Mouse (Mus musculus): ENCODE results near the gene Larp4b. TPM values are rescaled to one million over a fixed set of nuclear protein-coding genes. Genes with fewer than 3 reads are reported as not detected.

The Larp4b gene
- total and polyA plus RNA-seq, 2 experiments from 2014 or later: 31.7 to 82.6 TPM

DNA sequence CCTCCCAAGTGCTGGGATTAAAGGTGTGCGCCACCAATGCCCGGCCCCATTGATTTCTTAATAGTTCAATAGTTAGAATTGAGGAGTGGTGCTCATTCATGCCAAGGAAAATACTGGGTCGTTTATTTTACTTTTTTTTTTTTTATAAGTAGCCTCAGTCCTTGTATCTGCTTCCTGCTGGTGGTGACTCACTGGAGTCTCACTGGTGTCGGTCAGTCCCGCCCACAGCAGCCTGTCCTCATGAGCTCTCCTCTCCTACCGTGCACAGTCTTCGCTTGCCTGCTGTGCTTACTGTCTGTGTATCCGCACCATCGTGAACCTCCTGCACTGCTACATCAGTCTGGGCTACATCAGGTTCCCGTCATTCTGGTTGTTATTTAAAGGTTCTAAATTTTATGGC lies 46.5 kb downstream of the Larp4b start:
- Histone ChIP-seq H3K4me2 (ENCODE audit: low read depth) (no peak overlapping the region), H3K9me3 (ENCODE audit: low read length) (no peaks in the 10 kb centered on the region), H3K9ac (no peak overlapping the region), H3K36me3 (ENCODE audit: insufficient read depth) (peaks cover 46% of the 10 kb centered on the region), H3K4me3 (ENCODE audit: low read depth, low read length) (no peak overlapping the region), H3K4me1 (ENCODE audit: insufficient read depth) (no peaks in the 10 kb centered on the region), H3K27ac (ENCODE audit: low read depth, low read length) (no peak overlapping the region), H3K27me3 (ENCODE audit: insufficient read depth, low read length) (no peaks in the 10 kb centered on the region)
- 83% methylated on average over 10 of the region's 10 CpGs for WGBS
- DNase-seq (no peak), ATAC-seq (no peak)
- no peak for TF ChIP-seq CTCF (IDR thresholded peaks at IDR 0.05; ENCODE audit: low read depth)

- ATAC-seq: no peak
Measured at GRCm38 (mm10) chr13:9142371-9142770, 48.7 kb downstream of the Larp4b start.

DNA sequence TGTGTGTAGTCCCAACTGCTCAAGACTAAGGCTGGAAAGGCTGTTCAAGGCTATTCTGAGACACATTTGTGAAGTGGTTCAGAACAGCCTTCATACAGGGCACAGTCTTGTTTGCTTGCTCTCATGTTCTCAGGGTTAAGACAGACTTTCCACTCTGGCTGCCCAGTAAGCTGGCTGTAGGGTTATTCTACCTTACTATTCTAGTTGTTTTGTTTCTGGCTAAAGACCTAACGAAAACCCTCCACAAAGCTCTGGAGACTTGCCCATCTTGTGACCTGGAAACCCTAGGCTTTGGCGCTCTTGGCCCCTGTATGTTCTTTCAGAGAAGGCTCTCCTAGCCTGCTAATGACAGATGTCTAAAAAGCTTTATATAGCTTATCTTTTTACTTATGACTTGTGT lies 55.1 kb downstream of the Larp4b start:
- H3K36me3 ChIP-seq (ENCODE audit: insufficient read depth): peaks cover 49% of the 10 kb centered on the region
- DNase-seq (no peak), ATAC-seq (no peak)
- no peak overlapping the region for H3K4me3 ChIP-seq (ENCODE audit: low read depth, low read length)
- no peak overlapping the region for H3K9ac ChIP-seq
- H3K4me2 ChIP-seq (ENCODE audit: low read depth): no peak overlapping the region
- 66% methylated on average over 2 of the region's 2 CpGs for WGBS
- no peaks in the 10 kb centered on the region for H3K4me1 ChIP-seq (ENCODE audit: insufficient read depth)
- no peak for TF ChIP-seq CTCF (IDR thresholded peaks at IDR 0.05; ENCODE audit: low read depth)
- H3K27ac ChIP-seq (ENCODE audit: low read depth, low read length): no peak overlapping the region
- H3K27me3 ChIP-seq (ENCODE audit: insufficient read depth, low read length): no peaks in the 10 kb centered on the region
- no peaks in the 10 kb centered on the region for H3K9me3 ChIP-seq (ENCODE audit: low read length)

More at GRCm38 (mm10) chr13:9142371-9142770, 48.7 kb downstream of the Larp4b start:
- no peak overlapping the region for H3K9ac ChIP-seq
- no peak overlapping the region for H3K4me2 ChIP-seq (ENCODE audit: low read depth)
- DNase-seq: no peak
- no peak for TF ChIP-seq CTCF (IDR thresholded peaks at IDR 0.05; ENCODE audit: low read depth)
- H3K9me3 ChIP-seq (ENCODE audit: low read length): no peaks in the 10 kb centered on the region
- H3K36me3 ChIP-seq (ENCODE audit: insufficient read depth): peaks cover 54% of the 10 kb centered on the region
- 11% methylated on average over 2 of the region's 2 CpGs for WGBS
- no peaks in the 10 kb centered on the region for H3K27me3 ChIP-seq (ENCODE audit: insufficient read depth, low read length)
- H3K27ac ChIP-seq (ENCODE audit: low read depth, low read length): no peak overlapping the region
- no peak overlapping the region for H3K4me3 ChIP-seq (ENCODE audit: low read depth, low read length)
- H3K4me1 ChIP-seq (ENCODE audit: insufficient read depth): no peaks in the 10 kb centered on the region

GRCm38 (mm10) chr13:9149473-9150217 lies 56.0 kb downstream of the Larp4b start:
- no peaks in the 10 kb centered on the region for H3K4me1 ChIP-seq (ENCODE audit: insufficient read depth)
- 32% methylated on average over 7 of the region's 7 CpGs for WGBS
- no peak; the same call in 1 of the 2 replicates for ATAC-seq
- H3K4me2 ChIP-seq (ENCODE audit: low read depth): no peak overlapping the region
- H3K4me3 ChIP-seq (ENCODE audit: low read depth, low read length): no peak overlapping the region
- no peaks in the 10 kb centered on the region for H3K9me3 ChIP-seq (ENCODE audit: low read length)
- peaks cover 48% of the 10 kb centered on the region for H3K36me3 ChIP-seq (ENCODE audit: insufficient read depth)
- H3K27me3 ChIP-seq (ENCODE audit: insufficient read depth, low read length): no peaks in the 10 kb centered on the region
- TF ChIP-seq CTCF (IDR thresholded peaks at IDR 0.05; ENCODE audit: low read depth): no peak
- no peak overlapping the region for H3K27ac ChIP-seq (ENCODE audit: low read depth, low read length)
- H3K9ac ChIP-seq: 0 out of 2 replicates have a peak overlapping the region, but pooled peaks have one; percentile 1
- DNase-seq: no peak

- H3K36me3 ChIP-seq (ENCODE audit: insufficient read depth): peaks cover 44% of the 10 kb centered on the region
- no peaks in the 10 kb centered on the region for H3K9me3 ChIP-seq (ENCODE audit: low read length)
- no peaks in the 10 kb centered on the region for H3K27me3 ChIP-seq (ENCODE audit: insufficient read depth, low read length)
- H3K4me2 ChIP-seq (ENCODE audit: low read depth): no peak overlapping the region
- no peak overlapping the region for H3K4me3 ChIP-seq (ENCODE audit: low read depth, low read length)
- DNase-seq (no peak), ATAC-seq (no peak)
- WGBS: 96% methylated on average over 6 of the region's 6 CpGs
- H3K4me1 ChIP-seq (ENCODE audit: insufficient read depth): no peaks in the 10 kb centered on the region
- no peak overlapping the region for H3K27ac ChIP-seq (ENCODE audit: low read depth, low read length)
- TF ChIP-seq CTCF (IDR thresholded peaks at IDR 0.05; ENCODE audit: low read depth): no peak
- no peak overlapping the region for H3K9ac ChIP-seq
Measured at GRCm38 (mm10) chr13:9151100-9151499, 57.4 kb downstream of the Larp4b start.

DNA sequence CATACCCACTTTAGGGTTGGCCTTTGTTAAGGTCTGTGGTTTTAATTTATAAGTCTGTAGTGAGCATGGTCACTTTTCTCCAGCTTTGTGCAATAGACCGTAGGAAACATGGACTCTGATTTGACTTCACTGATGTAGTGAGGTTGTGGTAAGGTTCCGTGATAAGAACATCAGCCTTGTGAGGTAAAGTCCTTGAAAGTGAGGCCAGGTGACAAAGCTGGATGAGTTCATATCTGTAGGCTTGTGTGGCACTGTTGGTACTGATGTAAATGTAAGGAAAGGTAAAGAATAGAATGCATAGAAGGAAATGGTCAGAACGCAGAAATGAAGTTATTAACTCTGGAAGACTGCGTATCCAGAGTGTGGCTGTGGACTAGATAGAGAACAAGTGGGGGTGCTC lies 57.9 kb downstream of the Larp4b start:
- DNase-seq: no peak
- over 99% methylated on average over 4 of the region's 4 CpGs for whole genome bisulfite sequencing

GRCm38 (mm10) chr13:9152267-9152666 lies 58.6 kb downstream of the Larp4b start:
- WGBS: 92% methylated on average over 2 of the region's 2 CpGs

More for the DNA sequence above, 57.9 kb downstream of the Larp4b start:
- TF ChIP-seq CTCF (IDR thresholded peaks at IDR 0.05; ENCODE audit: low read depth): no peak
- no peak for ATAC-seq
- H3K36me3 ChIP-seq (ENCODE audit: insufficient read depth): peaks cover 44% of the 10 kb centered on the region
- no peak overlapping the region for H3K4me2 ChIP-seq (ENCODE audit: low read depth)
- no peaks in the 10 kb centered on the region for H3K4me1 ChIP-seq (ENCODE audit: insufficient read depth)
- no peaks in the 10 kb centered on the region for H3K27me3 ChIP-seq (ENCODE audit: insufficient read depth, low read length)
- no peak overlapping the region for H3K27ac ChIP-seq (ENCODE audit: low read depth, low read length)
- H3K4me3 ChIP-seq (ENCODE audit: low read depth, low read length): no peak overlapping the region
- H3K9me3 ChIP-seq (ENCODE audit: low read length): no peaks in the 10 kb centered on the region
- H3K9ac ChIP-seq: no peak overlapping the region

More at GRCm38 (mm10) chr13:9152267-9152666, 58.6 kb downstream of the Larp4b start:
- Histone ChIP-seq H3K4me3 (ENCODE audit: low read depth, low read length) (no peak overlapping the region), H3K9me3 (ENCODE audit: low read length) (no peaks in the 10 kb centered on the region), H3K36me3 (ENCODE audit: insufficient read depth) (peaks cover 43% of the 10 kb centered on the region), H3K4me2 (ENCODE audit: low read depth) (no peak overlapping the region), H3K27me3 (ENCODE audit: insufficient read depth, low read length) (no peaks in the 10 kb centered on the region), H3K9ac (no peak overlapping the region), H3K4me1 (ENCODE audit: insufficient read depth) (no peaks in the 10 kb centered on the region), H3K27ac (ENCODE audit: low read depth, low read length) (no peak overlapping the region)
- ATAC-seq: no peak
- no peak for DNase-seq
- TF ChIP-seq CTCF (IDR thresholded peaks at IDR 0.05; ENCODE audit: low read depth): no peak

Measured in forebrain, postnatal 0 days (tissue).